Mouse (Mus musculus) cerebellum, postnatal 14 days (tissue): ENCODE results near the gene Acadl.

ENCODE experiments used
- DNase-seq, 2 experiments: peaks; one replicate each; pipeline ENCODE4 v3.0.0; 2021; ENCODE audit warnings: mixed read lengths in 2 of 2

Acadl gene

DNA sequence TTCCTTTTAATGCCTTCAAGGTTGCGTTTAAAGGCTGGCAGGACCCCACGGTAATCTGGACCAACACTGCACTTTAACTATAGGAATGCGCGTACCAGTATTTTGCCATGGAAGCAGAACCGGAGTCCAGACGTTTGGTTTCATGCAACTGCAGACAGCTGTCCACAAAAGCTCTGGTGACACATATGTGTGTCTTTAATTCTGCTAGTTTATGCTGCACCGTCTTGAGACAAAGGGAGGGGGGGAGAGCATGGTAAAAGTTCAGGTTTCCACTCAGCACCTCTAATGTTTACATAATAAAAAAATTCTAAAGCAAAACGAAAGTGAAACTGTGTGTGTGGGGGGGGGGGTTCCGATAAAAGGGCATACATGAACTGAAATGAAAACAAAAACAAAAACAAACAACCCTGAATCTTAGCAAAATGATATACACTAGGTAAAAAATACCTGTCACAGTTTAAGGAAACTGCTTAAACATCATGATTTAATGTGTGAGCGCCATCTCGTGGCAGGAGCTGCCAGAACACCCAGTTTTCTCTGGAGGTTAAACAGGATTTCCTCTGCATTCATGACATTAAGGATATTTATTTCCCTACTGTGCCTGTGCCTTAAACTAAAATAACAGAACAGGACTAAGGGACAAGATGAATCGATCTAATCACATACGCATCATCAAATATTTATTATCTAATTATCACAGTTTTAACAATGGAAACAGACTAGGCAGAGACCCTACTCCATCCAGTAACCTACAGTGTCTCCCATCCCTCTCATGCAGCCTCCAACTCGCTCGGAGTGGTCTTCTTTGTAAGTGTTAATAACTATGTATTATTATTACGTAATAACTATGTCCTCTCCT lies 24.7 kb downstream of the Acadl start:
- peak; percentile 87 to 92 for DNase-seq

DNA sequence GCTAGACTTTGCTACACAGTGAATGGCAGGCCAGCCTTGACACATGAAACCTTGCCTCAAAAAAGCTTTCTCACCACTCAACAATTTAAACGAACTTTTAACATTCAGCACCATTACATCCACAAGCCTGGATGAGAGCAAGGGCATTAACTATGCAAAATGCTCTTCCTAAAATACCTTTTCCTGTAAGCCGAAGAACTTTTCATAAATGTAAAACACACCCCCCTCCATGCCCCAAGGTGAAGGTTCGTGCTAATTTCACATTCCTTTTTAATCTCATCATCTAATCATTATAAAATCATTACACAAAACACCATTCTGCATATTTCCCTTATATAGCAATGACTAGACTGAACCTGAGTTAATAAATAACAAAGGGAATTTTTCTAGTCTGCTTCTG lies 25.9 kb downstream of the Acadl start:
- DNase-seq, result no peak

DNA sequence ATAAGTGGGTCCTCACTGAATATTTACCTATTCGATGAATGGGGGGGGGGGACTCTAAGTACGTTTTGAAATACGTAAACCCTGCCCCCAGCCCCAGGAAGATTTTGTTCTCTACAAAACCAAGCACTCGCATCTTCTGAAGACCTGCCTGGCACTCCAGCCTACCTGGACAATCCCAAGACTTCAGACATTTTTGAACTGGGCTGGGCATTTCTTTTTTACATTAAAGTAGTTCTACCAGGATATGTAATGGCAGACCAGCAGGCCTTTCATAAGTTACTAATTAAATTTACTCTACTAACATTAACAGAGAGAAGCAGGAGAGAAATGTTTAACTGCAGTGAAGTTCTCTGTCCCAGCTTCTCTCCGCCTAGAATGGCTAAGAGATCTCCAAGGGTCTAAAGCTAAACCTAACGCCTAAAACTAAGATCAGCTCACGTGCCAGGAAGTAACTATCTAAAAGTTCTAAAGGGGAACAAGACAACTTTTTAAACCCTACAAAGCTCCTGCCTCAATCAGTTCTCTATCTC lies 30.4 kb downstream of the Acadl start:
- DNase-seq, result no peak

DNA sequence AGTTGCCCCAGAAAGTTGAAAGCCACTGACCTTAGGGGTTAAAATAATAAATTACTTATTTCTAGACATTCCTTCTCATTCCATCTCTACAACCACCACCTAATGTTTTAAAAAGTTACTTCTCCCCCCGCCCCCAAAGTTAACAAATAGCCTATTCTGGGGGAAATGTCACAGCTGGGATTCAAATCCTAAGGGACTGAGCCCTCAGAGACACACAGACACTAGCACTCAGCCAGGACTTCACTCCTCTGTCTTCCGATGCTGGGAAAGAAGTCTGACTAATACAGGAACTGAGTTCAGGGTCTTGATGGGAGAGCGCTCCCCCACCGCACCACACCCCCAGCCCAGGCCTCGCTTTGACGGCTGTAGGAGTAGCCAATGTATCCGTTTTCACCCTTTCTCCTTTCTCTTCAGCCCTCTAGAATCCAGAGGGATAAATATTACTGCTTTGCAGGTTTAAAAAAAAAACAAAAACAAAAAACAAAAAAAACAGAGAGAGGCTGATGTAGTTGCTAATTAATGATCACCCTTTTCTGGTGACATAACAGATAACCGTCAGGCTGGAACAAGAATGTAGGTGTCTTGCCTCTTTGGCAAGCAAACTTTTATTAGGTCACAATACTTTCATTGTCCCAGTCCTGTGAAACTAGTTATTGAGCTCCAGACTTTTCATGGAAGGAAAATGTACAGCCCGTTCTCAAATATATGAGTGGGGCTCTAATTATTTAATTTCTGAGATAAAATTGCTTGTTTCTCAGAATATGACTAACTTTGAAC lies 31.1 kb downstream of the Acadl start:
- no peak for DNase-seq

DNA sequence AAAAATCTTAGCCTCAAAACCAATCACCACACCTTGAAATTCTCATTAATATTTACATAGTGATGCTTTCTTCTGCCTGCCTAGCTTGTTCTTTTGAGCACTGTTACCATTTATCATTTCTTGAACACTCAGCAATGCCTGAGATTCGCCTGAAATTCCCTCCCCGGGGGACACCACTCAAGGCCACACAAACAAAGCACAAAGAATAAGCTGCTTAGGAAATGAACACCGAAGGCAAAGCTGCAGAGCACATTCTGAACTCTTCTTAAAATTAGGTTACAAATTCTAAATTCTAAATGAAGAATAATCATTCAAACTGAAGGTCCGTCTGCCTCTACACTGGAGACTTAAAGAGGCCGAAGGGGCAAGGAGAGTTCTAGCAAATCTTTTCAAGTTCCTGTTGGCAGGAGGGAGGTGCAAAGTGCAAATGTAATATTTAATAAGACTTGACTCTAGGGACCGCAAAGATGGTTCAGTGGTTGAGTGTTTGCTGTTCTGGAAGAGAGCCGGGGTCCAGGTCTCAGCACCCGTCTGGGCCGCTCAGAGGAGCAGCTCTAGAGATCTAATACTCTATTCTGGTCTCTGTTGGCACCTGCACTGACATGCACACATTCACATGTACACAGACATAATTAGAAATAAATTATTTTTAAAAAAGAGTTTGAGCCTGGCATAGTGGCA lies 33.5 kb downstream of the Acadl start:
- DNase-seq, result no peak

DNA sequence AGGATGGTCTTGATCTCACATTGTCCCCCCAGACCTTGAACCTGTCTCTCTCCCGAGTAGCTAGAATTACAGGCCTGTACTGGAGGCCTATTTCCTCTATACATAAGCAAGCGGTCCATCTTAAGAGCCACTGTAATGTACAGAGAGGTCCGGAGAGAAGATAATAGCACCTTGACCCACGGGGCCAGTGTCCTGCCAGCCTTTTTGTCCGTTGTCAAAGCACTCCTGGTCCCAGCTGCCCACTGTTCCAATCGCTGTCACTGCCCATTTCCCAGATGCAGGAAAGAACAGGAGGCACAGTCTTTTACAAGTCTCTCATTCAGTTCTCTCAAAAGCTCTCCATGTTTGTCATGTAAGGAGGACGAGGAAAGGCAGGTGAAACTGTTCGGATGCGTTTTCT lies 41.1 kb downstream of the Acadl start:
- no peak for DNase-seq

DNA sequence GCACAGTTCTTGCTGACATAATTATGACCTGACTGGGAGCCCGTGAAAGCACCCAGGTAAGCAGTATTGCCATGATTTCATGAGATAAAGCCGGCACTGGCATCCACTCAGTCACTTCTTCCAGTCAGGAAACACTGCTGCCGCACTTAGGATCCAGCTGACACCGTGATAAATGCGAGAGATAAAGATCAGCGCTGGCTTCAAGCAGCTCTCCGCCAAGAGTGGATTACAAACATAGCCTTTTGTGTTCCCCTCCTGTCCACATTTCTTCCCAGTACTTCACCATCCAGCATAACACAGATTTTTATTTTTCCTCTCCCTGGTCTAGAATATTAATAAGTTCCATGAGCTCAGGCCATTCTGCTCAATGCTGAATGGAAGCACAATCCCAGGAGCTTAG lies 42.8 kb downstream of the Acadl start:
- no peak for DNase-seq

DNA sequence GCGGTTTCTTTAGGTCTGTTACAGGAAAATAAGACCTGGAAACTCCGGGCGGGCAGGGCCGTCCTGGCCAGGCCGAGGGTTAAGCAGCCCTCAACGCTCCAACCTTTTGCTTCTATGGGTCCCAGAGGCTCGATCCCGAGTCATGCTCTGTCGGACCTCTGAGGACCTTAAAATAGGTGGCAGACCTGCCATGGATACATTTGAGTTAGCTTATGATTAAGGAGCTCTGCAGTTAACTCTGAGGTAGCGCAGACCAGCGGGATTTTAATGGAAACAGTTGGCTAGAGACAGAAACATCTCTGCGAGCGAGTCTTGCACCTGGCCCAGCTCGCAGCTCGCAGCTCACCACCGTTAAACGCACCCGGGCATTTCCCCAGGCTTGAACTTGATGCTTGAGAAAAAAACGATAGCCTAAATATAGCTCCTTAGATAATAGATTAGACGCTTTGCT lies 45.2 kb downstream of the Acadl start:
- DNase-seq, result no peak

DNA sequence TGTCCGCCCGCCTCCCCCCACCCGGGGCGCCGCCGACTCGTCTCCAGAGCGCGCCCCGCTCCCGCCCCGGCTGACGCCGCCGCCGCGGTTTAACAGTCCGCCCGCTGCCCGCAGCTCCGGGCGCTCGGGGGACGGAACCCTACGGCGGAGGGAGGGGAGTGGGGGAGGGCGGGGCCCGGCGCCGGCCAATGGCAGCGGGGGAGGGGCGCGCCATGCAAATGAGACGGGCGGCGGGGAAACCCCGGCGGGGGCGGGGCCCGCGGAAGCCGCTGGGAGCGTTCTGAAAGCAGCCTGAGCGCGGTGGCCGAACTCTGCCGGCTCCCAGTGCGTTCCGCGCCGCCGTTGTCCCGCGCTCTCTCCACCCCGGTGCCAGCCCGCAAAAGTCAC lies 45.6 kb downstream of the Acadl start, which contains the start of gene Kansl1l:
Kansl1l (minus strand) TSS at position 110 of the 387 bp plus-strand sequence.
- peak; percentile 98 for DNase-seq

DNA sequence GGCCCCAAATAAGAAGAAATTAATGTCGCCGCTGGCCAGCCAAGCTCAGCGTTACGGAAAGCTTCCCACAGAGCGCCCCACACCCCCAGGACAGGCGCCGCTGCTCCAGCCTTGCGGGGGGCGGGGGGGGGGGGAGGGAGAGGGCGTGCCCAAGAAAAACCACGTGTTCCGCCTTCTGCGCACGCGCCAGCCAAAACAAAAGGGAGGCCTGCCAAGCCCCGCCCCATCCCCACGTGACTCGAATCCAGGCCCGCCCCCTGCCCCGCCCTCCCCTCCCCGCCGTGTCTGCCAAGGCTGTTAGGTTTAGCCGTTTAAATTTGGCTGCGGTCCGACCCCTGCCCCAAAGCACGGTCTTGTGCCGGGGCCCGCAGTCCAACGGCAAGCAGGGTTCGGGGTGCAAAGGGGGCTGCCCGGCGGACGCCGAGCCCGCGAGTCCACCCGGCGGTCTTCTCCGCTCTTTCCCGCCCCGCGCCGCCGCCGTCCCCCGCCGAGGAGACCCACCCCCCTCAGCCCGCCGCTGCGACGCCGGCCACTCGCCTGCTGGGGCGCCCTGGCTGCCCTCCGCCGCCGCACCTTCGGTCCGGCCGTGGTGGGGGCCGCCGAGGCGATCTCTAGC lies 46.1 kb downstream of the Acadl start:
- DNase-seq, result peak; percentile 99 to 100

DNA sequence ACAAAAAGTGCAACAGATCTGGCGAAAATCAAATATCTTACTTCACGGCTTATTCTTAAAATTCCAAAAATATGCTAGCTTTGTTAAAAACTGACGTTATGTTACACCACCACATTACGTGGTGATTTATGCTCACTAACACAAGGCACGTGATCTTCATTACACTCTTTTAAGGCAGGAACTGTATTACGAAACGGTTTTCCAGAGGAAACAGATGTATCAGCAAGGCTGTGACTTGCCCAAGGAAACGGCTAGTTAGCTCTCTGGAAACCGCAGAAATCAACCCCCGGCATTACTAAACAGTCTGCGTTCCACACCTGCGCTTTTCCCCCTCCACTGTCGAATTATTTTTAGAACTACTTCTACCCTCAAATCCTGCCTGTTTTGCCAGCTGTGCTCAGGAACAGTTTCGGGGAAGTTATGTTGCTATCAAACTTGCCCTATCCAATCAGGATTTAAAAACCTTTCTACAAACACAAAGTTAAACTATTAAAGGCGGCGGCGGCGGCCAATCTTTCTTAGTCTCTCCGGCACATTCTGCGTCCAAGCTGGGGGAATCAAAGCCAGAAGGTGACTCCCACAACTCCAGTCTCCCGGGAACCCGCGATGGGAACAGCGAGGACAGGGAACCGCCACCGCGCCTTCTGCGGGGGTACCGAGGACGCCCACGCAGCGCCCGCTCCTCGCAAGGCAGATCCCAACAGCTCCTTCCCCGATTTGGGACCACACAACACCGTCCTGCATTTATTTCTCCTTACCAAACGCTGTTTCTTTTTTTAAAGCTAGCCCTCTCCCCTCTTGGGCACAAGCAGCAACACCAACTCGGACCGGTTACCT lies 46.9 kb downstream of the Acadl start:
- peak; percentile 71 to 74 for DNase-seq

DNA sequence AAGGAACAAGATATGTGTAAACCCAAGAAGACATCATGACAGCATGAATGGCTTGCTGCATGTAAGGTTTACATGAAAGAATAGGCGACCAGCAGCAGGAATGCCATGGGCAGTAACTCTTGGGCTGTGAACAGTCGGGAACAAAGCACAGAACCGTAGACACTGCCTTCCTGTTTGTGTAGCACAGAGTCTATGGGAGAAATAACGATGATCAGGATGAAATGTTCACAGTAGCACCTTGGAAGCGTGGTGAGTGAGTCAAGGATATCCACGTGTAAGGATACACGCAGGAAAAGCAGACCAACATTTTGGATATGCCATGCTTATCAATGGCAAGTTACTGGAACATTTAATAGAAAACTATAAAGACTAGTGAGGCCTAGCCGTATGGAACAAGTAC lies 48.3 kb downstream of the Acadl start:
- no peak for DNase-seq

DNA sequence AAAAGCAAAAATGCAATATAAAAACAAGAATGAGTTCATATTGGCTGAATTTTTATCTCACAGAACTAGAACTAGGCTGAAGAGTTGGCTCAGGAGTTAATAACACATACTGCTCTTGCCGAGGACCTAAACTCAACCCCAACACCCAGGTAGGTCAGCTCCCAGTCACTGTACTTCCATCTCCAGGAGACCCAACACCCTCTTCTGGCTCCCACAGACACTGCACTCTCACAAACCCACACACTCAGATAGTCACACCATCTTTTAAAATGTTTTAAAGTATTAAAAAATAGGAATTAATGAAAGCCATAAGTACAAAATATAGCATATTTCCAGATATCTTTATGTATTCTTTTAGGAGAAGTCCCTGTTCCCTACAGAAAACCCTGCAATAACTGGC lies 49.9 kb downstream of the Acadl start:
- no peak for DNase-seq

DNA sequence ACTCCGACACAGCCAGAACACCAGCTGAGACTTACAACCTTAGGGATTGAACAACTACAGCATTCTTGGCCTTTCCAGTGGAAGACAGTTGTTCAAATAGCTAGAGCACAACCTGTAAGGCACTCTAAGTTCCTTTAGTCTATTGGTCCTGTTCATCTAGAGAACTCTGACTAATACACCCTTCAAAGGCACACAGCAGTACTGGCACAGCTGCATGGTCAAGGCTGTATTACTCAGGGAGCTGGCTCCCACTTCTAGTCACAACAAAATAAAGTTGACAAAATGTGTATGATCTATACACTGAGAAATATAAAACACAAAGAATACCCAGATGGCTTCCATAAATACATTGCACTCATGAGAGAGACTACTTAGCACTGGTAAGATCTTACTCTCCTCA lies 56.3 kb downstream of the Acadl start:
- DNase-seq, result no peak

DNA sequence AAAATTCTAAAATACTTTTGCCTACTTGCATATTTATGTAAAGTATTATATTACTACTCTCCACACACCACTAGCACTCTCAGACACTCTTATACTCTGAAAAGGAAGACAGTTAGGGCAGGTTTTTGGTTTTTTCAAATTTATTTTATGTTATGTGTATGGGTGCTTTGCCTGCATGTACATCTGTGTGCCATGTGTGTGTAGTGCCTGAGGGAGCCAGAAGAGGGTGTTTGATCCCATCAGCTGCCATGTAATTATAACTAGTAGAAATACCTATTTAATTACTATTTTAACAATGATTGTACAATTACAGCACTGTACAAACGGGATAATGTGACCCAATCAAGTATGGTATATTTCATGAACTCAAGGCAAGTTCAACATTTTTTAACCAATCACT lies 57.7 kb downstream of the Acadl start:
- DNase-seq, result no peak

DNA sequence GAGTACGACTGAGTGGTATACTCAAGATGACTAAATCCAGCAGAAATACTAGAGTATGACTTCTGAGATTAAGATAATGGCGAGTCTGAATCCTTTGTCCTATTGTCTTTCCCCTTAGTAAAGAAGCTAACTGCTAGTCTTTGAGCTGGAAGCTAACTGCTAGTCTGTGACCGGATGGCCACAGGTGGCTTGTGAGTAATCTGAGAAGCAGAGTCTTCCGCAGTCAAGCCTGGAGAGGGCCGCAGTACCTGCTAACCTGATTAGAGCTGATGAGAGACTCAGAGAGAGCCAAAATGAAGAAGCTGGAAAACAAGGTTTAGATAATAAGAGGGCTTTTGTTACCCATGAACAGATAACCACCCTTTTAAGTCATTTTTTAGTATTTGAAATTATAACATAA lies 58.4 kb downstream of the Acadl start:
- DNase-seq, result no peak

DNA sequence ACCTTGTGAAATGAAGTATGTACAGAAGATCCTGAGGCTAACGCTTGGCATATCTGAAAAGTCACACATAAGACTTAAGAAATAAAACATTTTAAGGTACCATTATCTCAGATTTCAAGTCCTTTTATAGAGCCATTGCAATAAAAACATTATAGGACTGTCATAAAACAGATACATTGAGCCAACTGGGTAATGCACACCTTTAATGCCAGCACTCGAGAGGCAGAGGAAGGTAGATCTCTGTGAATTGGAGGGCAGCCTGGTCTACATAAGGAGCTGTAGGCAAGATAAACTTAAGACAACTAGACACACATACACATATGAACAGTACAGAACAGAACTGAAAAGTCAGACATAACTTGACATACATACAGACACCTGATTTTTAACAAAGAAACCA lies 65.1 kb downstream of the Acadl start:
- DNase-seq, result no peak

DNA sequence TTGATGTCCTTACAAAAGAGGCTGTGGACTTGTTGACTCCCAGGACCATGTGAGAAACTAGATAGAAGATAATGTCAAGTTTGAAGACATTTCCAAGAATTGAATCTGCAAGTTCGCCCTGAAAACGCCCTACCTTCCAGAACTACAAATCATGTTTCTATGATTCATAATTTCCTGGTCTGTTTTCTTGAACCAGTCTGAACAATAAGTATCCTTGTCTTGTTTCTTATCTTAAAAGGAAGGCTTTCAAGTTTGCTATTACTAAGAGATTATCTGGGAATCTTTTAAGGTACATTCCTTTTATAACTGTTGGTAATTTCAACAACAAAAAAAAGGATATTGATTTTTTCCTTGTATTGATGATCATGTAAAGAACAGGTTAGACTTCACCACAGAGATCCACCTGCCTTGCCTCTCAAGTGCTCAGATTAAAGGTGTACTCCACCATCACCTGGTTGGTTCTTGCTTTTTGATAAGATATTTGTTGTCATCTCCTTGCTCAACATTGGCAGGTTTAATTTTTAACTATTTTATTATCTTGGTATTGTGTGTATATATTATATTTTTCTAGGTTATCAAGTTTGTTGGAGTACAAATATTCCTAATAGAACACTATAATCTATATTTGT lies 70.1 kb downstream of the Acadl start:
- no peak for DNase-seq

DNA sequence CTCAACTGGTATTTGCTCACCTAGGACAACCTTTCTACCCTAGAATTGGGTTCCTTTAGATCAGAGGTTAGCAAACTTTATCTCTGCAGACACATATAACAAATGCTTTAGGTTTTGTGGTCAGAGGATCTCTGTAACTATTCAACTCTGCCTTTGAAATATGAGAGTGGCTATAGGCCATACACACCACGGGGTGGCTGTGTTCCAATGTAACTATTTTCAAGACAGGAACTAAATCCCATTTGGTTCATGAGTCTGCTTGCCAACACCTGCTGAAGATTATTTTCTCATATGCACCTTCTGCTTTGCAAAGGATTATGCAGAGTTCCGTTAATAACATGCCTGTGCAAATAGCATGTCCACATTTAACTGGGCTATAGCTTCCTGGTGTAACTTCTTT lies 80.8 kb downstream of the Acadl start:
- DNase-seq, result peak; percentile 30 to 56

DNA sequence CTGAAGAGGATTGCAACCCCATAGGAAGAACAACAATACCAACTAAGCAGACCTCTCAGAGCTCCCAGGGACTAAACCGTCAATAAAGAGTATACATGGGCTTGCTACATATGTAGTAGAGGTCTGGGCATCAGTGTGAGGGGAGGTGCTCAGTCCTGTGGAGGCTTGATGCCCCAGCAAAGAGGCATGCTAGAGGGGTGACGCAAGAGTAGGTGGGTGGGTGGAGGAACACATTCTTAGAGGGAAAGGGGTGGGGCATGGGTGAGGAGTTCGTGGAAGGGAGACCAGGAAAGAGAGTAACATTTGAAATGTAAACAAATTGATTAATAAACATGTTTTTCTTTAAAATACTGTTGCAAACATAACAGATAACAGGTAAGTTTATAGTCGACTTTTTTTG lies 82.0 kb downstream of the Acadl start:
- DNase-seq, result no peak
